Mouse (Mus musculus): ENCODE results near the gene Arl1. TPM values are rescaled to one million over a fixed set of nuclear protein-coding genes. Genes with fewer than 3 reads are reported as not detected.
"Not testable (repeated sequence)": the region's sequence is repeated elsewhere in the genome, so short reads cannot be mapped to it uniquely, and the experiment has no call there.

The Arl1 gene
- total RNA-seq, 2 experiments from 2014 or later, result 73.8 to 76.8 TPM

GRCm38 (mm10) chr10:88761524-88762212 lies 31.0 kb downstream of the Arl1 start:
- DNase-seq, result no peak

- no peak for DNase-seq
Observed at GRCm38 (mm10) chr10:88765431-88766142, 34.9 kb downstream of the Arl1 start.

- no peak for DNase-seq
Observed at GRCm38 (mm10) chr10:88768961-88769360, 38.3 kb downstream of the Arl1 start.

- no peak for DNase-seq
Observed at GRCm38 (mm10) chr10:88769676-88770075, 39.0 kb downstream of the Arl1 start.

- DNase-seq, result not testable (repeated sequence)
Observed at GRCm38 (mm10) chr10:88772965-88773364, 42.3 kb downstream of the Arl1 start.

GRCm38 (mm10) chr10:88776206-88776605 lies 45.5 kb downstream of the Arl1 start:
- DNase-seq, result no peak

- no peak for DNase-seq
Observed at GRCm38 (mm10) chr10:88780716-88781115, 50.1 kb downstream of the Arl1 start.

- DNase-seq, result not testable (repeated sequence)
Observed at GRCm38 (mm10) chr10:88783135-88783534, 52.5 kb downstream of the Arl1 start.

GRCm38 (mm10) chr10:88783941-88784340 lies 53.3 kb downstream of the Arl1 start:
- no peak for DNase-seq

GRCm38 (mm10) chr10:88784513-88784931 lies 53.9 kb downstream of the Arl1 start:
- DNase-seq, result no peak

GRCm38 (mm10) chr10:88793671-88794070 lies 63.0 kb downstream of the Arl1 start:
- no peak for DNase-seq

Other genes starting within 250 kb of the Arl1 start
- gene Chpt1, start 226.8 kb upstream of the Arl1 start, total RNA-seq (2021), result 100 to 1,000 TPM; 102 to 103 TPM
- gene Mybpc1, start 125.7 kb upstream of the Arl1 start, total RNA-seq (2021), result 1,000 to 10,000 TPM; 1,393 to 2,492 TPM
- gene Spic, start 45.8 kb upstream of the Arl1 start, total RNA-seq (2021), result not detected
- 10 to 100 TPM in 1 of 2 experiments, 1 to 10 TPM in 1; 9.1 to 10.8 TPM for gene Utp20, start 95.9 kb downstream of the Arl1 start, total RNA-seq (2021)
- gene Slc5a8, start 155.1 kb downstream of the Arl1 start, total RNA-seq (2021), result not detected

Data from gastrocnemius, postnatal 25 days (tissue).